Mouse (Mus musculus) testis, adult 2 months (tissue): Measurements from ENCODE around the gene C1qtnf5.
A peak's percentile ranks its signal among the peaks of the same experiment; 100 is the strongest.

Experiments
- CTCF ChIP-seq: fragments of 200-500 bp; IDR thresholded peaks from 2 replicates; pipeline ENCODE4 v1.5.1; 2012; ENCODE audit warnings: low read depth, mild to moderate bottlenecking, inconsistent platforms, low read length, moderate library complexity; ENCODE audit not compliant: control insufficient read depth, insufficient read depth, insufficient replicate concordance
- POLR2A ChIP-seq: fragments of 200-500 bp; IDR thresholded peaks from 2 replicates; pipeline ENCODE4 v1.6.1; 2012; ENCODE audit warnings: low read depth, mild to moderate bottlenecking, inconsistent platforms, low read length, moderate library complexity; ENCODE audit not compliant: control insufficient read depth

DNA sequence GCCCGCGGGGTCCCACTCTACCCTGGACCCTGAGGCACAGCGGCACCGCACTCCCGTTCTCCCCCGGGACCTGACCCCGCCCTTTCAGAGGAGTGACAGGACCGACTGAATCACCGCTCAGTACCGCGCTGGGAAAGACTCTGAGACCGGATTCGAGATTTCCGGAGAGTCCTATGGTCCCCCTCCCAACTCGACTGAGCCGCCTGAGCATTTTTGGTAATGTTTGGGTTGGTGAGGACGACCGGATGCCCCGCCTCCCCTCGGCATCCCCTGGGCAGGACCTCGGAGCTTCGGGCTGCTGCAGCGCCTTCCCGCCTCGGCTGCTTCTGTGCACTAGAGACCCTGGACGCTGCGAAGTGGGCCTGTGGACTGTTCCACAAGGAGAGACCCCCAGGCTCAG is 23.0 kb downstream of the C1qtnf5 start:
- TF ChIP-seq CTCF = no peak
- peak; percentile 11; the same call in 1 of the 2 replicates for TF ChIP-seq POLR2A
